Comparison of ENCODE assay signal across 15 mouse cellular contexts in genomic region chr1:12640983-12641382, GRCm38 (mm10).
DNase-seq lines count a peak whose midpoint lies in the region; ATAC-seq lines count a peak whose summit lies in the region.
"Had no signal": no experiment of that assay in that cellular context is flagged by ENCODE, and none has a peak within 500 bp of the region (broad histone marks: within the 10 kb centered on the region; RNA-seq: fewer than 3 reads in every experiment).

No protein-coding gene starts in this region.

- no peak overlapping the region for H3K27ac ChIP-seq in forebrain, embryonic 14.5 days (ENCODE audit: low read depth, low read length)
- no peak overlapping the region for H3K27ac ChIP-seq in forebrain, embryonic 10.5 days
- H3K27ac ChIP-seq: limb, embryonic 12.5 days; liver, embryonic 15.5 days had no signal

- peak; percentile 52 for DNase-seq in forebrain, embryonic 14.5 days (ENCODE audit: low spot score)
- no peak for DNase-seq in forebrain, embryonic 10.5 days (ENCODE audit: extremely low spot score, low spot score)
- DNase-seq in left cerebral cortex, postnatal 4 days: peak; percentile 41
- no peak for DNase-seq in left cerebral cortex, adult 18-20 months (ENCODE audit: low spot score in 2 of 2)
- peak; percentile 3 for DNase-seq in urinary bladder, postnatal 14 days (ENCODE audit: low spot score)
- DNase-seq in urinary bladder, postnatal 4 days (ENCODE audit: low spot score in 2 of 2): no peak
- no peak for DNase-seq in gastrocnemius, postnatal 25 days
- DNase-seq: adrenal gland, postnatal 10 days; embryo, embryonic 11 days; kidney, postnatal 10 days; thymus, postnatal 4 days had no signal

- H3K4me3 ChIP-seq in forebrain, embryonic 14.5 days (ENCODE audit: low read depth, low read length): no peak overlapping the region
- H3K4me3 ChIP-seq in forebrain, embryonic 10.5 days: no peak overlapping the region
- H3K4me3 ChIP-seq: limb, embryonic 12.5 days; liver, embryonic 15.5 days had no signal

- no peak for ATAC-seq in forebrain, embryonic 14.5 days
- ATAC-seq: intestine, embryonic 16.5 days had no signal

- intact Hi-C loops in left cerebral cortex, postnatal 4 days (cut with DNase I): no loop called here

- no peak overlapping the region for H3K4me2 ChIP-seq in forebrain, embryonic 14.5 days (ENCODE audit: low read length)
- H3K4me2 ChIP-seq: limb, embryonic 12.5 days; liver, embryonic 15.5 days had no signal

- H3K9ac ChIP-seq in forebrain, embryonic 14.5 days (ENCODE audit: low read length): no peak overlapping the region
- H3K9ac ChIP-seq: limb, embryonic 12.5 days; liver, embryonic 15.5 days had no signal

- no peaks in the 10 kb centered on the region for H3K36me3 ChIP-seq in forebrain, embryonic 14.5 days (ENCODE audit: control insufficient read depth, insufficient read depth, low read length)
- no peaks in the 10 kb centered on the region for H3K36me3 ChIP-seq in forebrain, embryonic 10.5 days (replicated peaks)
- H3K36me3 ChIP-seq: G1E; limb, embryonic 12.5 days; liver, embryonic 15.5 days had no signal

- no peaks in the 10 kb centered on the region for H3K9me3 ChIP-seq in forebrain, embryonic 14.5 days (replicated peaks; ENCODE audit: control insufficient read depth, low read length)
- H3K9me3 ChIP-seq in forebrain, embryonic 10.5 days: no peaks in the 10 kb centered on the region
- H3K9me3 ChIP-seq: G1E; limb, embryonic 12.5 days; liver, embryonic 15.5 days had no signal

- 55% methylated on average over 4 of the region's 4 CpGs for WGBS in forebrain, embryonic 14.5 days
- 75% methylated on average over 4 of the region's 4 CpGs for WGBS in forebrain, embryonic 10.5 days

- no peaks in the 10 kb centered on the region for H3K27me3 ChIP-seq in forebrain, embryonic 14.5 days (replicated peaks; ENCODE audit: control insufficient read depth, insufficient read depth, low read length)
- peaks cover 11% of the 10 kb centered on the region; the same call in 1 of the 2 replicates for H3K27me3 ChIP-seq in forebrain, embryonic 10.5 days (ENCODE audit: poor library complexity, severe bottlenecking)
- H3K27me3 ChIP-seq: limb, embryonic 12.5 days; liver, embryonic 15.5 days had no signal

- H3K4me1 ChIP-seq in forebrain, embryonic 14.5 days (ENCODE audit: control insufficient read depth, insufficient read depth, low read length): peaks cover 3% of the 10 kb centered on the region; the same call in 1 of the 2 replicates
- H3K4me1 ChIP-seq in forebrain, embryonic 10.5 days: peaks cover 12% of the 10 kb centered on the region
- H3K4me1 ChIP-seq: limb, embryonic 12.5 days; liver, embryonic 15.5 days had no signal

Comparison
In these comparisons a context has a peak if more than half of its experiments do, and no peak if none do; other contexts are left out.
1. DNase-seq: peak in forebrain, embryonic 14.5 days (single experiment), left cerebral cortex, postnatal 4 days (single experiment) and urinary bladder, postnatal 14 days (single experiment); none in forebrain, embryonic 10.5 days (single experiment), left cerebral cortex, adult 18-20 months (0 of 2), urinary bladder, postnatal 4 days (0 of 2) and gastrocnemius, postnatal 25 days (single experiment).